Mouse (Mus musculus) gastrocnemius, postnatal 14 days (tissue): Measurements from ENCODE around the gene Mxi1. TPM values are rescaled to one million over a fixed set of nuclear protein-coding genes. Genes with fewer than 3 reads are reported as not detected.
A peak's percentile ranks its signal among the peaks of the same experiment; 100 is the strongest.
"Not testable (repeated sequence)": the region's sequence is repeated elsewhere in the genome, so short reads cannot be mapped to it uniquely, and the experiment has no call there.

Experiments used
- DNase-seq: peaks from one replicate; pipeline ENCODE4 v3.0.0; 2021; ENCODE audit warnings: mixed read lengths
- intact Hi-C: fragments of 180-260 bp; cut with DNase I; formaldehyde crosslinking; loops from one replicate; pipeline ENCODE4 v1.15.1; 2025; ENCODE audit warnings: low total_unique reads
- total RNA-seq, 2 experiments: library from RNA; stranded (reverse); gene quantifications; 2 replicates each; pipeline ENCODE4 v1.2.3; 2021

Gene Mxi1
- total RNA-seq, 2 experiments from 2014 or later = 30.5 to 31.5 TPM

- DNase-seq = no peak
- intact Hi-C loops = no loop called here
These were observed 79.6 kb downstream of the Mxi1 start for GRCm38 (mm10) chr19:53389851-53390431.

GRCm38 (mm10) chr19:53390495-53391007 is 80.2 kb downstream of the Mxi1 start, which contains the start of gene Smndc1:
Gene Smndc1, minus strand, starts transcription at chr19:53390578.
- intact Hi-C loops = no loop called here
- DNase-seq = peak; percentile 100

GRCm38 (mm10) chr19:53391386-53391785 is 81.1 kb downstream of the Mxi1 start:
- no peak for DNase-seq
- intact Hi-C loops = no loop called here

- no peak for DNase-seq
- intact Hi-C loops = no loop called here
These were observed 81.5 kb downstream of the Mxi1 start for GRCm38 (mm10) chr19:53391787-53392186.

- intact Hi-C loops = no loop called here
- DNase-seq = no peak
These were observed 82.5 kb downstream of the Mxi1 start for GRCm38 (mm10) chr19:53392781-53393343.

GRCm38 (mm10) chr19:53393646-53394045 is 83.3 kb downstream of the Mxi1 start:
- intact Hi-C loops = no loop called here
- DNase-seq = no peak

GRCm38 (mm10) chr19:53394552-53394951 is 84.2 kb downstream of the Mxi1 start:
- no peak for DNase-seq
- intact Hi-C loops = no loop called here

GRCm38 (mm10) chr19:53394956-53395355 is 84.6 kb downstream of the Mxi1 start:
- DNase-seq, intact Hi-C loops: not testable (repeated sequence)

- intact Hi-C loops = loop anchor here (2.0 kb wide), 1 partner anchor 179 kb away; no protein-coding TSS in a partner anchor
- DNase-seq = not testable (repeated sequence)
These were observed 85.5 kb downstream of the Mxi1 start for GRCm38 (mm10) chr19:53395805-53396204.

GRCm38 (mm10) chr19:53397451-53398233 is 87.3 kb downstream of the Mxi1 start:
- no peak for DNase-seq
- intact Hi-C loops = loop anchor here (2.0 kb wide), 1 partner anchor 177 kb away; no protein-coding TSS in a partner anchor

- intact Hi-C loops = no loop called here
These were observed 88.9 kb downstream of the Mxi1 start for GRCm38 (mm10) chr19:53399213-53399612.

GRCm38 (mm10) chr19:53400332-53401110 is 90.2 kb downstream of the Mxi1 start:
- intact Hi-C loops = no loop called here
- no peak for DNase-seq

More at GRCm38 (mm10) chr19:53399213-53399612, 88.9 kb downstream of the Mxi1 start:
- DNase-seq = no peak

GRCm38 (mm10) chr19:53402741-53403432 is 92.6 kb downstream of the Mxi1 start:
- no peak for DNase-seq
- intact Hi-C loops = no loop called here

- intact Hi-C loops = no loop called here
- no peak for DNase-seq
These were observed 94.0 kb downstream of the Mxi1 start for GRCm38 (mm10) chr19:53404219-53404836.

- intact Hi-C loops = no loop called here
- DNase-seq = no peak
These were observed 94.6 kb downstream of the Mxi1 start for GRCm38 (mm10) chr19:53404837-53405356.

GRCm38 (mm10) chr19:53405810-53406209 is 95.5 kb downstream of the Mxi1 start:
- intact Hi-C loops = no loop called here

GRCm38 (mm10) chr19:53407350-53407749 is 97.0 kb downstream of the Mxi1 start:
- intact Hi-C loops = no loop called here
- DNase-seq = no peak

More at GRCm38 (mm10) chr19:53405810-53406209, 95.5 kb downstream of the Mxi1 start:
- no peak for DNase-seq

GRCm38 (mm10) chr19:53408398-53408797 is 98.1 kb downstream of the Mxi1 start:
- DNase-seq = no peak
- intact Hi-C loops = no loop called here
